Mouse (Mus musculus) intestine, embryonic 15.5 days (tissue): ENCODE results near the gene Fosl1. TPM values are rescaled to one million over a fixed set of nuclear protein-coding genes. Genes with fewer than 3 reads are reported as not detected.
A peak's percentile ranks its signal among the peaks of the same experiment; 100 is the strongest.

ENCODE experiments used
- ATAC-seq: fragments of 200-750 bp; cut with Nextera tagmentation; 2 replicates; pipeline ENCODE4 v1.8.0; 2017; ENCODE audit warnings: moderate TSS enrichment, moderate library complexity
- H3K27ac ChIP-seq: fragments of 300-500 bp; sonication (generic); 2 replicates; pipeline ENCODE4 v1.5.1; 2015; ENCODE audit warnings: mild to moderate bottlenecking, inconsistent platforms
- H3K27me3 ChIP-seq: fragments of 300-500 bp; sonication (generic); replicated peaks from 2 replicates; pipeline ENCODE4 v1.6.1; 2015; ENCODE audit warnings: inconsistent platforms
- H3K36me3 ChIP-seq: fragments of 300-500 bp; sonication (generic); 2 replicates; pipeline ENCODE4 v1.6.1; 2015; ENCODE audit warnings: inconsistent platforms
- H3K4me1 ChIP-seq: fragments of 300-500 bp; sonication (generic); replicated peaks from 2 replicates; pipeline ENCODE4 v1.6.1; 2015; ENCODE audit warnings: inconsistent platforms
- H3K4me2 ChIP-seq: fragments of 300-500 bp; sonication (generic); replicated peaks from 2 replicates; pipeline ENCODE4 v1.6.1; 2015; ENCODE audit warnings: mild to moderate bottlenecking, inconsistent platforms
- H3K4me3 ChIP-seq: fragments of 300-500 bp; sonication (generic); replicated peaks from 2 replicates; pipeline ENCODE4 v1.5.1; 2015; ENCODE audit warnings: inconsistent platforms
- H3K9ac ChIP-seq: fragments of 300-500 bp; sonication (generic); 2 replicates; pipeline ENCODE4 v1.6.1; 2015; ENCODE audit warnings: inconsistent platforms
- H3K9me3 ChIP-seq: fragments of 300-500 bp; sonication (generic); 2 replicates; pipeline ENCODE4 v1.6.1; 2016; ENCODE audit warnings: inconsistent platforms
- WGBS: fragments of 180-500 bp; shearing (Covaris S2); methylation state at CpG from one replicate; pipeline ENCODE4 v1.1.7; 2015; 5-methylcytosine and 5-hydroxymethylcytosine counted together
- polyA plus RNA-seq: library from polyadenylated mRNA; unstranded; fragments of >200 nt; fragmentation: Nextera tagmentation; extraction: Ambion mirVana; gene quantifications from 2 replicates; pipeline ENCODE4 v1.2.1, GENCODE M21; 2015

Fosl1 gene
- polyA plus RNA-seq, 1 experiment from 2014 or later, result not detected

DNA sequence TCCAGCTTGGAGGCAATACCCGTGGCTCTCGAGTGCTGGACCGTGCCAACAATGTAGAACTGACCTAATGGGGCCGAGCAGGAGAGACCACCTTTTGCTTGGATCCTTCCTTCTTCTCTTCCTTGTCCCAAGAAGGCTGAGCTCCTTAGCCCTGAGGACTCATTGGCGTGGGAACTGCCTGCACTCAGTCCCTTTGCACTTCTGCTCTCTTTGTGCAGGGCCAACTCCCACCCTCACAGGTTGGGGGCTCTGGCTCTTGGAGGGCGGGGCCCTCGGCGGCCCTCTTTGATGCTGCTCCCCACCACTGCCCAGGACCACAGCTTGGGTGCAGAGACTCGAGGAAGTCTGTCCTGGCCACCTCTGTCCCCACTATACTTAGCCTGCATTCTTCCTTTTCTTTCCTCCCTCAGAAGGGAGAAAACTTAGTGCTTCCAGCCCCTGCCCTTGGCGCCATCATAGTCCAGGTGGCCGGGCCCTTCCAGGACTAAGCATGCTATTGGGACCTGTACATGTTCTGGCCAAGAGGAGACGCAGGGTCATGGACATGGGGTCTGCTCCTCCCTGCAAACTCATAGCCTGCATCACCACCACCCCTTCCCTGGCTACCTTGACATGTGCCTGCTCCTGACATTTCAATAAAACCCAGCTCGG is 20.6 kb upstream of the Fosl1 start:
- H3K4me1 ChIP-seq, result peaks cover 28% of the 10 kb centered on the region
- no peaks in the 10 kb centered on the region for H3K9me3 ChIP-seq
- no peaks in the 10 kb centered on the region for H3K27me3 ChIP-seq
- ATAC-seq, result no peak
- H3K36me3 ChIP-seq, result peaks cover 11% of the 10 kb centered on the region
- WGBS, result 92% methylated on average over 13 of the region's 13 CpGs
- peak overlapping the region; percentile 64 for H3K4me2 ChIP-seq
- peak overlapping the region; percentile 83; the same call in 1 of the 2 replicates for H3K4me3 ChIP-seq
- no peak overlapping the region for H3K9ac ChIP-seq
- H3K27ac ChIP-seq, result no peak overlapping the region

DNA sequence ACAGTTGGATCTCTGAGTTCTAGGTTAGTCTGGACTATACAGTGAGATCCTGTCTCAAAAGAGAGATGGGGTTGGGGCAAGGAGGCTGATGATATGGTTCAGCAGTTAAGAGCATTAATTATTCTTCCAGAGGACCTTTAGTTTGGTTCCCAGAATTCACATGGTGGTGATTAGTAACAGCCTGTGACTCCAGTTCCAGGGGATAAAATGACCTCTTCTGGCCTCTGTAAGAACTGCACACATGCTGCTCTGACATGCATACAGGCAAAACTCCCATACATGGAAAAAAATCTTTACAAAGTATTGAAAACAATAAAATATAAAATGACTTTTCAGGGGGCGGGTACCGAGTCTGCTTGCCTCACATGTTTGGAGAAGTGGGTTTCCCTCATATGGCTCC is 19.3 kb upstream of the Fosl1 start:
- H3K4me3 ChIP-seq, result no peak overlapping the region
- no peaks in the 10 kb centered on the region for H3K9me3 ChIP-seq
- WGBS, result 80% methylated on average over 2 of the region's 2 CpGs
- peaks cover 9% of the 10 kb centered on the region for H3K36me3 ChIP-seq
- ATAC-seq, result no peak
- H3K4me1 ChIP-seq, result peaks cover 31% of the 10 kb centered on the region
- no peak overlapping the region for H3K4me2 ChIP-seq
- no peaks in the 10 kb centered on the region for H3K27me3 ChIP-seq
- no peak overlapping the region for H3K9ac ChIP-seq
- H3K27ac ChIP-seq, result no peak overlapping the region

GRCm38 (mm10) chr19:5429219-5429618 is 18.1 kb upstream of the Fosl1 start:
- 76% methylated on average over 4 of the region's 4 CpGs for WGBS
- no peak overlapping the region for H3K4me3 ChIP-seq
- no peaks in the 10 kb centered on the region for H3K27me3 ChIP-seq
- no peak for ATAC-seq
- no peak overlapping the region for H3K4me2 ChIP-seq
- no peaks in the 10 kb centered on the region for H3K9me3 ChIP-seq
- H3K36me3 ChIP-seq, result peaks cover 9% of the 10 kb centered on the region
- peaks cover 32% of the 10 kb centered on the region for H3K4me1 ChIP-seq
- no peak overlapping the region for H3K9ac ChIP-seq
- H3K27ac ChIP-seq, result no peak overlapping the region

GRCm38 (mm10) chr19:5429806-5430205 is 17.5 kb upstream of the Fosl1 start:
- Histone ChIP-seq H3K4me1 (peaks cover 32% of the 10 kb centered on the region), H3K9ac (no peak overlapping the region), H3K9me3 (no peaks in the 10 kb centered on the region), H3K36me3 (peaks cover 9% of the 10 kb centered on the region), H3K4me2 (no peak overlapping the region), H3K4me3 (no peak overlapping the region), H3K27ac (no peak overlapping the region), H3K27me3 (no peaks in the 10 kb centered on the region)
- no peak for ATAC-seq
- WGBS, result 65% methylated on average over 8 of the region's 8 CpGs

DNA sequence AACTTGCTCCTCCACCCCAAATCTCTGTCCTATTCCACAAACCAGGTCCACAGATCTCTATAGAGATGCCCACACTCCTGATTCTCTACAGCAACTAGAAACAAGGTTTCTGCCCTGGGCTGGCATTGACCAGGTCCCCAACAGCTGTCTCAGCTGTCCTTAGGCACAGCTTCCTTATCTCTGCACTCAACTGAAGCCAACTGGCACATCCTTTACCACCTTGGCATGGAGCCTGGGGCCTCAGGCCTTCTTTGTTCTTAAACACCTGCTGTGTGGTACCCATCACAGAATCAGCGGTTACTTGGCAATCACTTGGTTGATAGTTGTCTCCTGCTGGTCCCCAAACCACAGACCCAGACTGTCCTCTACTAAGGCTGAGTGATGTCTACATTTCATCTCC is 16.9 kb upstream of the Fosl1 start:
- no peak for ATAC-seq
- H3K9ac ChIP-seq, result no peak overlapping the region
- 84% methylated on average over 1 of the region's 1 CpGs for WGBS
- peaks cover 9% of the 10 kb centered on the region for H3K36me3 ChIP-seq
- no peaks in the 10 kb centered on the region for H3K27me3 ChIP-seq
- H3K9me3 ChIP-seq, result no peaks in the 10 kb centered on the region
- H3K4me3 ChIP-seq, result no peak overlapping the region
- H3K4me1 ChIP-seq, result peaks cover 32% of the 10 kb centered on the region
- H3K4me2 ChIP-seq, result no peak overlapping the region
- H3K27ac ChIP-seq, result no peak overlapping the region

- no peak overlapping the region for H3K4me2 ChIP-seq
- ATAC-seq, result no peak
- H3K9me3 ChIP-seq, result no peaks in the 10 kb centered on the region
- peaks cover 3% of the 10 kb centered on the region; the same call in 1 of the 2 replicates for H3K36me3 ChIP-seq
- H3K27me3 ChIP-seq, result no peaks in the 10 kb centered on the region
- peaks cover 19% of the 10 kb centered on the region for H3K4me1 ChIP-seq
- 73% methylated on average over 4 of the region's 4 CpGs for WGBS
- no peak overlapping the region for H3K9ac ChIP-seq
- H3K27ac ChIP-seq, result no peak overlapping the region
- no peak overlapping the region for H3K4me3 ChIP-seq
These were observed 15.4 kb upstream of the Fosl1 start for GRCm38 (mm10) chr19:5431911-5432464.

DNA sequence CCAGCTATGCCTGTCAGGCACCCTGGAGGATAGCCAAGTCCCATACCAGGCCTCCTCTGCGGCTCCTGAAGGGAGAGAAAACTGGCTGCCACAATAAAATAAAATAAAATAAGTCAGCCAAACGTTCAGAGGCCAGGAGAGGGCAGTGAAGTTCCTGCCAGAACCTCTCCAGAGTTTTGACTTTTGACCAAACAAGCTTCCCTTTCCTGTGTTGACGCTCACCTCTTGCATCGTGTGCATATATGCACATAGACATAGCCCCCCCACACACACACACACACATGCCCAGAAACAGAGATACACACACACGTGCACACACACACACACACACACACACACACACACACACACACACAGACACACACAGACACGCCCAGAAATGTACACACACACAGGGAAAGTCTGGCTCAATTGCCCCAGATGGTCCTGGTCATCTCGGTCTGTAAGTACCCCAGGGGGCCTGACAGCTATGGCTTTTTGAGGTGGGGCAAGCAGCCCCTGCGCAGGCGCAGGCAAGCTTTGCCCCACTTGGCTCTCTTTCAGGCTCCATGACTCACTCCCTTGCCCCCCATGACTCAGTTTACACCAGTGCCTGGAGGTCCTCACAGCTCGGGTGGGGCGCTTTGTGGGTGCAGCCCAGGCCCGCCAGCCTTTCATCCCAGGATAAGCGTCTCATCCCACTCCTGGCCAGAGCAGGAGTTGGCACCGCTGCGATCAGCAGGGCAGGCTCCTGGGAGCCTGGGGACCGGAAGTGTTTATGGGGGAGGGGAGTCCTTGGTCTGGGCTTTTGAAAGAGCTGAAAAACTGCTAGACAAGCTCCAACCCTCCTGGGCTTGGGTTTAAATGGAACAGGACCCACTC is 14.1 kb upstream of the Fosl1 start:
- peak overlapping the region; percentile 35 for H3K4me3 ChIP-seq
- H3K4me2 ChIP-seq, result peak overlapping the region; percentile 88
- peaks cover 13% of the 10 kb centered on the region for H3K4me1 ChIP-seq
- 4% methylated on average over 16 of the region's 16 CpGs for WGBS
- peak overlapping the region; percentile 45 for H3K9ac ChIP-seq
- H3K27ac ChIP-seq, result peak overlapping the region; percentile 74
- H3K9me3 ChIP-seq, result no peaks in the 10 kb centered on the region
- no peaks in the 10 kb centered on the region for H3K27me3 ChIP-seq
- ATAC-seq, result peak; percentile 73
- H3K36me3 ChIP-seq, result no peaks in the 10 kb centered on the region

- H3K36me3 ChIP-seq, result no peaks in the 10 kb centered on the region
- ATAC-seq, result no peak
- no peaks in the 10 kb centered on the region for H3K9me3 ChIP-seq
- peak overlapping the region; percentile 88 for H3K4me2 ChIP-seq
- no peaks in the 10 kb centered on the region for H3K27me3 ChIP-seq
- 64% methylated on average over 7 of the region's 7 CpGs for WGBS
- peak overlapping the region; percentile 35; the same call in 1 of the 2 replicates for H3K4me3 ChIP-seq
- H3K9ac ChIP-seq, result peak overlapping the region; percentile 45; the same call in 1 of the 2 replicates
- peak overlapping the region; percentile 74 for H3K27ac ChIP-seq
- H3K4me1 ChIP-seq, result peaks cover 13% of the 10 kb centered on the region
These were observed 13.4 kb upstream of the Fosl1 start for GRCm38 (mm10) chr19:5433951-5434350.

DNA sequence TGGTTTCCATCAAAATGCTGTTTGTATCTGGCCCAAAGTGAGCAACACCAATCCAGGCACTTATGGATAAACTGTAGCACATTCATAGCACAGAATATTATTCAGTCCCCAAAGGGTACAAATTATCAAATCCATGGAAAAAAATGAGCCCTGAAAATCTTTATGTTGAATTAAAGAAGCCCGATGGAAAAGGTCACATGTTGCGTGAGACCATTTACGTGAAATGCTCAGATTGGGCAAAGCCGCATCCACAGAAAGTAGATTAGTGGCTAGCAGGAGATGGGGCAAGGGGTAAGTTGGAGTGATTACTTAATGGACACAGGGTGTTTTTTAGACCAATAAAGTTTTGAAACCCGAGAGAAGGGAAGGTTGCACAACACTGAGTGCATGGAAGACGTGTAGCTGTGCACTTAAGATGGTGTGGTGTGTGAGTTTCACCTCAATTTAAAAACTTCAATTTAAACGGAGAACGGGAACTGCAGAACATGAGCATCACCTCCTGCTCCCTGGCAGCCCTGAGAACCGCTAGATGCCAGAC is 2.9 kb upstream of the Fosl1 start:
- H3K27ac ChIP-seq, result no peak overlapping the region
- H3K4me3 ChIP-seq, result no peak overlapping the region
- H3K36me3 ChIP-seq, result no peaks in the 10 kb centered on the region
- peaks cover 35% of the 10 kb centered on the region for H3K27me3 ChIP-seq
- H3K9me3 ChIP-seq, result no peaks in the 10 kb centered on the region
- H3K9ac ChIP-seq, result no peak overlapping the region
- no peak overlapping the region for H3K4me2 ChIP-seq
- H3K4me1 ChIP-seq, result peaks cover 12% of the 10 kb centered on the region
- no peak for ATAC-seq
- 61% methylated on average over 9 of the region's 9 CpGs for WGBS

GRCm38 (mm10) chr19:5444954-5445353 is 2.4 kb upstream of the Fosl1 start:
- H3K36me3 ChIP-seq, result no peaks in the 10 kb centered on the region
- 22% methylated on average over 7 of the region's 7 CpGs for WGBS
- ATAC-seq, result no peak
- no peak overlapping the region for H3K27ac ChIP-seq
- no peaks in the 10 kb centered on the region for H3K9me3 ChIP-seq
- H3K4me2 ChIP-seq, result no peak overlapping the region
- peaks cover 12% of the 10 kb centered on the region for H3K4me1 ChIP-seq
- H3K27me3 ChIP-seq, result peaks cover 39% of the 10 kb centered on the region
- no peak overlapping the region for H3K9ac ChIP-seq
- H3K4me3 ChIP-seq, result no peak overlapping the region

DNA sequence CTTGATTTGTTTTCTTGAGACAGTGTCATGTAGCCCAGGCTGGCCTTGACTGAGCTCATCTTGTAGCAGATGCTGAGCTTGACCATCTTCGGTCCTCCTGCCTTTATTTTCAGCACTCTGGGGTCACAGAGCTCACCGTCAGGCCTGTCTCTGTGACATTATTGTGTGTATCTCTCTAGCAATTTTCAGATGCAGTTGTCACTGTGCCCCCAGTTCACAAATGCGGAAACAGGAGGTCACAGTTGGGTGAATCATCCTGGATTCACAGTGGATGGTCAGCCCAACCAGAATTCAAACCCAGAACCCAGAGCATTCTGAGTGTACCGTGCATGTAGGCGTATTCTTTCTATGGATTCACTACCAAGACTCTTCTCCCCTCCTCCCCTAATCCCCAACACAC is 1.6 kb upstream of the Fosl1 start:
- Histone ChIP-seq H3K9me3 (no peaks in the 10 kb centered on the region), H3K4me3 (no peak overlapping the region), H3K4me2 (no peak overlapping the region), H3K27ac (no peak overlapping the region), H3K27me3 (peaks cover 45% of the 10 kb centered on the region), H3K4me1 (peaks cover 12% of the 10 kb centered on the region), H3K36me3 (no peaks in the 10 kb centered on the region), H3K9ac (no peak overlapping the region)
- 93% methylated on average over 5 of the region's 5 CpGs for WGBS
- ATAC-seq, result no peak
